Mouse (Mus musculus) ZHBTc4 (cell line): ENCODE data around the gene Smu1.

ENCODE experiments used
- DNase-seq: peaks from one replicate; pipeline ENCODE4 v3.0.0-alpha.2; 2011; ENCODE audit warnings: low read depth, low spot score

The Smu1 gene

DNA sequence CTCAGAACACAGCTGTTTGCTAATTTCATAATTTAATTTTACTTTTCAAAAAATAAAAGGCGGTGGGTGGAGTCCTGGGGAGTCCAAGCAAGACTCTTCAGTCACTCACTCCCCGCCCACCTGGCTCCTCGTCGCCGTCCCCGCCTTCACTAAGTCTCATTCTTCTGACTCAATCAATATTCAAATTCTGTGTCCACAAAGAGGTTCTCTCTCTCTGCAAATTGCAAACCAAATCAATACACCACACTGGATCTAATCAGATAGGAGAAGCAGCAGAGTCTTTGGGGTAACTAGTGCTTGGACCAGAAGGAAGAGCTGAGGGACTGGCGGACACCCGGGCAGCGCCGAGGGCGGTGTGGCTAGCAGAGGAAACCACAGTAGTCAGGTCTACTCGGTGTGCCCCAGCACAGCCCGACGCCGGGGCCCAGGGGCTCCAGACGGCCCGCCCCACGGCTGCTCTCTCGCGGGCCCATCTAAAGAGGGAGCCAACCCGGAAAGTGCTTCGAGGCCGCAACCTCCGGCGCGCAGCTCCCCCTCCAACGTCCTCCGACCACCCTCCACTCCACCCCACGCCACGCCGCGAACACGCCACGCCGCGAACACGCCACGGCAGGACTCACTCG, 455 bp downstream of the Smu1 start:
- DNase-seq: peak; percentile 63

DNA sequence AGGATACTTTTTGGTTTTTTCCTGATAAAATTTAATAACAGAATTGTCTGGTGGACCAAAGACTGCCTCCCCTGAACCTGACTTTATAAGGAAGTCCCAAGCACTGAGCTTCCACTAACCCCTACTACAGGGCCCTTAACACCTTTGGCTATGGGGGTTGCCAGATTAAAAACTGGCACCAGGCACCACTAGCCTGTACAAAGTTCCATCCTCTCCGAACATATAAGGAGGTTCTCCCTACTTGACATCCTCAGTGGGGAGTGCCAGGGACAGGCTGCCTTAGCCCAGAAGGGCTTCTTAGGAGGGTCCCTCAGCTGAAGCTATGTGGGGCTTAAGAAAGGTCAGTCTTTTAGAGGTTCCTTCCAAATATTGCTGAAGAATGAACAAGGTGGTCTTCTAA, 22.4 kb downstream of the Smu1 start:
- DNase-seq: no peak

DNA sequence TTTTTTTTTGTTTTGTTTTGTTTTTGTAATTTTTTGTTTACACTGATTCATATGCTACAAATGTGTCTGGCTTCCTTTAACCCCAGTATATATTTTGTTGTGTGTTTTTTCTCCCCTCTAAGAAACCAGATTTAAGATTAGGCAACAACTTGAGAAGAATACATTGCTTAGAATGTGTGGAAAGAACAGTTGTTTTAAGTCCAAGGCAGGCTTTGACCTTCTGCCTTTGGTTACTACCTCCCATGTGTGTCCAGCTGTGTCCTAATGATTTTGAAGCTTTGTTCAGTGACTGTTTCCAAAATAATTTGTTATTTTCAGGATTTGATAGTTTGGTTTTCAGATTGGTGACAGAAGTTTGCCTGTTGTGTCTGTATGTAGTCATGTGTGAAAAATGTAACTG, 26.5 kb downstream of the Smu1 start:
- DNase-seq: no peak

DNA sequence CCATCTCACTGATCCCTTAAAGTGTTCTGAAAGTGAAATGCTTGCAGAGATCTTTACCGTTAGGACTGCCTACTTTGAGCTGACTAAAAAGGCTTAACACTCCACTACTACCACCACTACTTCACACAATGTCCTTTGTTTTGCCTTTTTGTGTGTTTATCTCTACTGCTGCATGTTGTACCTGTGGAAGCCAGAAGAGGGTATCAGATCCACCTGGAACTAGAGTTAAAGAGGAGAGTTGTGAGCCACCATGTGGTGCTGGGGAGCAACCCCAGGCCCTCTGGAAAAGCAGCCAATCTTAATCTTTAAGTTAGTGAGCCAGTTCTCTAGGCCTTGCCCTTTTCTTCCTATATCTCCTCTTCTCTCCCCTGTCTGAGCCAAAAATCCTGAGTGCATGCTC, 30.5 kb downstream of the Smu1 start:
- DNase-seq: peak; percentile 79

DNA sequence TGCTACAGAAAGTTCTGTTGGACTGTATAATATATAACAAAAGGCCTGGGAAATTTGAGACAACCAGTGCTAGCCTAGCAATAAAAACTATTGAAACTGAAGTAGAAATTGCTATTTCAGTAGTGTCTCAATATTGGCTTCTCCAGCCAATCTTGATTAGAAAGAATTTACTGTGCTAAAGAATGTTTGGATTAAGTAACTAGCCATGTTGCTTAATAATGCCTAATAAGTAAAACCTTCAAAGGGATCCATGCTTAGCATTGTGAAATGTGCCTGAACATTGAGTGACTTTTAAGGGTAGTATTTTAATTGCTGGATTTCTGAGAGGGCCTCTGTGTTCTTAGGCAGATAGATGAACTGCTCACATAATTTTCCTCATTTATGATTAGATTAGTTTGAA, 32.2 kb downstream of the Smu1 start:
- DNase-seq: no peak

DNA sequence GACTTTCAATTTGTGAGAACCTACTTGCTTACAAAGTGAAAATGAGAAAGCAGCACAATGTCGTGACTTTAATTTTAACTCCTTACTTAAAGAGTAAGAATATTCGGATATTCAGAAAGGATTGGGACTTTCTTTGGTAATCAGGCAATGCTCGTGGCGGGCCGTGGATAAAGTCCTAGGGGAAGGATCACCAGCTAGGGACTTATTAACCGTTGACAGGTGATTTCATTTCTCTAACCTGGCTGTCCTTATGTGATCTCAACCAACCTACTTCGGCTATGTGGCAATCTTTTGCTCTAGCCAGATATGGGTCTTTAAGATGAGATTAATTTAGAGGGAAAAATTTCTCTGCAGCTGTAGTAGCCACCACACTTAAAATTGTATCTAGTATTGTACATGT, 32.6 kb downstream of the Smu1 start:
- DNase-seq: no peak

DNA sequence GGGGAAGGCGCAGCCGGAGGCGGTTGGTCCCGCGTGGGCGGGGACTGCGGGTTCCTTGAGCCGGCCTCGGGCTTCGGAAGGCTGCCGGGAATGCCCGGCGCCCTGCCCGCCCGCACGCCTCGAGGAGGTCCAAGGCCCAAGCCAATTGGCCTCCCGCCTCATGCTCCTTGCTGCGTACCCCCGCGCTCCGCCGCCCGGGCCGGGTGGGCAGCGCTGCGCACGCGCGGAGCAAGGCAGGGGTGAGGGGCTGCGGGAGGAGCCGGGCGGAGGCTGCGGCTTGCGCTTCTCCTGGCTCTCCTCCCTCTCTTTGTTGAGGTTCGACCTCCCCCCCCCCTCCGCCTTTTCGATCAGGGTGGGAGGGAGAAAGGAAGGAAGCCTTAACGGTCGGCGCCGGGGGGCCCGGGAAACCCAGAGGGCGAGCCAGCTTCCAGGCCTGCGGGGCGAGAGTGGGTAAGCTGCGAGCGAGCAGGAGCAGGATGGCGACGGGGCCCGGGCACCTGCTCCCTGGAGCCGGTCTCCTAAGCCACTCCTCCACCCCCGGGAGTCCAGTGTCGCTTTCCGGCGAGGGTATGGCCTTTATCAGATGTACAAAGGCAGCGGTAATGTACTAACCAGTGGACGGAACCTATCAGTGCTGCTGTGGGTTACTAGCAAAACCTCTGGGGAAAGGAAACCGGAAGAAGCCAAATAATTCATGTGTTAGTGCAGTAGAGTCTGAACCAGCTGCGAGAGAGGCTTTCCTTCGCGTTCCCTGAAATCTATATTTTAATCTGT, 34.8 kb downstream of the Smu1 start:
- DNase-seq: peak; percentile 86

DNA sequence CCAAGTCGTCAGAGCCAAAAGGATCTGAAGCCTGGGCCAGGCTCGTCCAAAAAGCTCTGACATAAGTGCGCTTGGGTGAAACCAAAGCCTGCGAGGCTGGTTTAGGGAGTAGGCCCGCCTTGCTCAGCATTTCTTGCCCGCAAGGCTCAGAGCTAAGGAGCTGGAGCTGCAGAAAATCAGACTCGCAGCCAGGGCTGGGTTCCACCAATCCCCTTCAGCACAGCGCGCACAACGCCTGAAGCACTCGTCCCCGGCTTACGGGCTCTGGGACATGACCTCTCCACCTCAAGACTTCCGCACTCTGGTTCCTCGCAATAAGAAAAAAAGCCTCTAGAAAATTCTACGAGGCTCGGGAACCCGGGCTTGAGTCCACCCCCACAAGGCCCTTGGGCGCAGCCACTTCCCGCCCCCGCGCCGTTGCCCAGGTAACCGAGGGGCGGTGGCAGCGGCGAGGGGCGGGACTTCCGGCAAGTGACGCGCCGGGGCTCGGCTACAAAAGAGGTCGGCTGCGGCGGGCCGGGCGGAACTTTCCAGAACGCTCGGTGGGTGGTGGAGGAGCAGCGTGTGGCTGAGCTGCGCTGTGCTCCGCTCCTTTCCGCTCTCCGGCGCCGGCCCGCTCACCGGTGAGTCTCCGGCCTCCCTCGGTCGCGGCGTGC, 35.6 kb downstream of the Smu1 start, which contains the start of gene Dnaja1:
Gene Dnaja1 (plus strand): TSS at position 140 of the 656 bp plus-strand sequence.
- DNase-seq: peak; percentile 97

DNA sequence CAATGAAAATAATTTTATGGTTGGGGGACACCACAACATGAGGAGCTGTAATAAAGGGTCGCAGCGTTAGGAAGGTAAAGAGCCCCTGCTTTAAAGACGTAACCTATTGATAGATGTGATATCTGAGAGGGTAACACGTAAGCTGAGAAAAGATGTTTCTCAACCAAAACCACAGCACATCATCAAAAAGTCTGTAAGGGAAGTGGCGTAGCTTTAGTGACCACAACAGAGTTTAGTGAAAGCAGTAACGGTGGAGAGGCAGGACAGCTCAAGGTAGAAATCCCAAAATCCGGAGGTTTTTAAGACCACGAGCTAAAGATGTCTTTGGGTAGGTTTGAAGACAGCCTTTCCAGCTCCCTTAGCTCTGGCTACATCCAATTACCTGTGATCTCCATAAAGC, 36.8 kb downstream of the Smu1 start:
- no peak for DNase-seq

DNA sequence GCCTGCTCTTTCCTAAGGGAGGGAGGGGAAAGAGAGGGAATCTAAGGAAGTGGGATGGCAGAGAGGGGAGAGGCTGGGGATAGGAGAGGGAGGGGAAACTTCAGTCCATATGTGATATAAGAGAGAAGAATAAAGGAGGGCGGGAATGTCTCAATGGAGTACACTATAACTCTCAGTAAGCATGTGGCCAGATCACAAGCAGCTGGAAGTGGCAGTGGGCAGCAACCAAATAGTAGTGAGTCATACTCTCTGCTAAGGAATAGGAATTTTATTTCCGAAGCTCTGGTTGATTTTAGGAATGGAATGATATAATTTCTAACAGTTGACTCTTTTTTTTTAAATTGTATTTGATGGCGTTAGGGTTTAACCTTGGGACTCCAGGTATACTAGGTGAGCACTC, 40.6 kb downstream of the Smu1 start:
- DNase-seq: no peak

DNA sequence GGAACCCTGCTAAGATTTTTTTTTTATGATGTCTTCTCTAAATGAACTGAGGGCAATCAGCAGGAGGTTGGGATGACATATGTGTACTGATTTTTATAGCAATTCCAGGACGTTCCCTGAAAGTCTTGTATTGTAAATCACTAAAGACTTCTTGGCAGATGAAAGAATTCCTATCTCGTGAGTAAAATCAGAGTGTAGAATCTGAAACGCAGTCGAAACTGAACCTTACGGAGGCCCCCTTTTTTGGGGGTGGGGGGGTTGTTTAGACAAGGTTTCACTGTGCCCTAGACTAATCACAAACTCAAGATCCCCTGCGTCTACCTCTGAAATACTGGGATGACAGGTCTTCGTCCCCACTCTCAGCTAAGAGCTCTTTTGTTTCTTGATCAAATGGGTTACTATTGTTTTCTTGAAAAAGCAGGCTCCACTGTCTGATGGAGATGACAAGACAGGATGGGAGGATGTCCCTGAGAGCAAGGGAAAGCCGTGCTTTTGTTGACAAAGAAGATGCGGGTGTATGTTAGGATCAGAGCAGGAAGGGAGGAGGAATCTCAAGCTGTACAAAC, 53.9 kb downstream of the Smu1 start:
- no peak for DNase-seq

DNA sequence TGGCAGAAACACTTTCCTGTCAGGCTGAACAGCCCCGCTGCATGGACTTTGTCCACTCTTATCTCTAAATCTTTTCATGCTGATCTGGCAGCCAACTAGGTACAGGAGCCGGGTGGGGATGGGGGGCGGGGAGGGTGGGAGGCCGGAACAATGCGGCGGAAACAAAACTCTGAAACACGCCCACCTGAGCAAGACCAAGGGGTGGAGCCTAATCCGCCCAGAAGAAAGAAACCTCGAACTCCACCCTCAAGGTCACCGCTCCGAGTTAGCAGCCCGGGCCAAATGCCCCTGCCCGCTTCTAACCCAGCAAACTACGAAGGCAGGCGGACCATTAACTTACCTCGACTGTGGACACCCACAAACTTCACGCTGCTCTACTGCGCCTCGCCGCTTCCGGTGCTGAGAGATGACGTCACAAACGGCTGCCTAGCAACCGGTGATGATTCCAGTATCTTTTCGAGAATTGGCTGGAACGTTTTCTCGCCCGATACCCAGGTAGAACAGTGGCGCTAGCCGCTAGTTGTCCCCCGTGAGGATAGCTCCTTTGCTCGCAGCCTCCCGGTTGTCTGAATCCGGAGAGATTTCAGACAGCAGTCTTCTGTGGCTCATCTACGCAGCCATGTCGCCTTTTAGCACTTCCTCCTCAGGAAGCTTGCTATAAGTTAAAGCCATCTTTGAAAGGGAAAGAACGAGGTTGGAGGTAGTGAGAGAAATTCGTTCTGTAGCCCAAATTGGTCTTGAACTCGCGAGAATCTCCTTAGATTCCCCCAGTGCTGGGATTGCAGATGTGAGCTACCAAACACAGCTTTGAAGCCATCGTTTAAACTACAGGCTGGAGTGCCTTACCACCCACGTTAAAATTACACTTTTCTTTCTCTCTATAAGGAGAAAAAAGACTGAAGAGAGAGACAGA, 54.7 kb downstream of the Smu1 start, which contains the start of gene Aptx:
Gene Aptx (minus strand): TSS at position 398 of the 913 bp plus-strand sequence.
- DNase-seq: peak; percentile 96

DNA sequence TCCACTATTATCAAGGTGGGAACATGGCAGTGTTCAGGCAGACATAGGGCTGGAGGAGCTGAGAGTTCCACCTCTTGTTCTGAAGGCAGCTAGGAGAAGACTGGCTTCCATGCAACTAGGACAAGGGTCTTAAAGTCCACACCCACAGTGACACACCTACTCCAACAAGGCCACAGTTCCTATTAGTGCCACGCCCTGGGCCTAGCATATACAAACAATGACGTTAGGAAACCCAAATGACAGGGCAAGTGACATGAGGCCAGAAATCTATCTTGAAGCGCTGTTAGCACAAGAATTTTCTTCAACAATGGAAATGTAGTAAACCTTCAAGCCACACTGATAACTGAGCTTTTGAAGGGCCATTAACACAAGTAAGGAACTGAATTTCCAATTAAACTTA, 55.9 kb downstream of the Smu1 start:
- no peak for DNase-seq

DNA sequence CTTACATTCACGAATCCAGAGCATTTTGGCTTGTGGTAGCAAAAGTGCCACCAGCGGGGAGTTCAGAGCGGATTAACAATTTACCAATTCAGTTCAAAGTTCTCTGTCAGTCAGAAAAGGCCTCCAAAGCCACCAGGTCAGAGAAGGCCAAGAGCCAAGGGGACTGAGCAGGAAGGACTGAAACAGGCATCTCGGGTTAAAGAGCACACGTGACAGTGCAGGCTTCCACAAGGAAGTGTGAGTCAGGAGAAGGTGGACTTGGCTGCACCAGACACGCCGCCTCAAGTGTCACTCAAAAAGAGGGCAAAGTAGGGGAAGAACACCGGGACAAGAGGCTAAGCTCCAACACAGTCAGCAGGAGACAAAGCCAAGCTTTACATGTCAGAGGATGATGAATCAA, 57.5 kb downstream of the Smu1 start:
- DNase-seq: no peak

DNA sequence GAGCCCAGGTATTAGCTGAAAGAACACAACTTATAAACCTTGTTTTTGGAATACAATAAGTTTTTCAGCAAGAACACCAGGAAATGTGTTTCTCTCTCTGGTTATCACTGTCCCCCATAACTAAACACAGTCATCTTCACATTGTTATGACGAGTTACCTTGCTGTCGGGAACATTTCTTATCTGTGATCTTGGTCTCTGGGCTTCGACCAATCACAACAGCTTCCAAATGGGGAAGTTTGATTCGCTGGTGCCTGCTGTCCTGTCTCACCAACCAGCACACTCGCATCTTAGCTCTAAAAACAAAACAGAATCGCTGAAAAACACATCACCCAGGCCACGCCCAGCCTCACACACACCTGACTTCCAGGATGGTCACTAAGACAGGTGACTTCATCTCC, 60.7 kb downstream of the Smu1 start:
- DNase-seq: no peak

DNA sequence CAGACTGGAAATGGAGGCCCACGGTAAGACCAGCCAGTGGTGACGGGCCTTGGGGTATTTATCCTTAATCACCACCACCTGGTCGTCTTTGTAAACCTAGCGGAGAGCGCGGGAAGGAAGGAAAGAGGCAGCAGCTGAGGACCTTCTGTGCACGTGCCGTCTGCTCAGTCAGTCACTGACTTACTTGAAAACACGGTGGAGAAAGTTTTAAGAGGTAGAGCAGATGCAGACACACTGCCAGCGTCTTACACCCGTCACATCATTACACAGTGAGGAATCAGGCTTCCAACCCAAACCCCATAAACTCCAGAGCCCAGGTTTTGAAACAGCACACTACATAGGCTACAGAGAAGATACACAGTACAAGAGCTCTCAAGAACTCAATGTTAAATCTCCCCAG, 66.6 kb downstream of the Smu1 start:
- DNase-seq: no peak
